Mouse (Mus musculus) layer of hippocampus, adult 2 months (tissue): ENCODE data around the gene Btbd11. TPM values are rescaled to one million over a fixed set of nuclear protein-coding genes. Genes with fewer than 3 reads are reported as not detected.

Experiments
- DNase-seq, 2 experiments: peaks; one replicate each; pipeline ENCODE4 v3.0.0; 2022; ENCODE audit warnings: low spot score in 2 of 2
- H3K27ac ChIP-seq: fragments of 200-600 bp; 2 replicates; pipeline ENCODE4 v1.8.1; 2022
- H3K4me3 ChIP-seq: fragments of 200-600 bp; 2 replicates; pipeline ENCODE4 v1.8.1; 2022; ENCODE audit warnings: mild to moderate bottlenecking
- CTCF ChIP-seq: fragments of 200-600 bp; conservative IDR thresholded peaks from 2 replicates; pipeline ENCODE4 v1.8.1; 2022; ENCODE audit warnings: antibody characterized with exemption, mild to moderate bottlenecking, moderate library complexity
- total RNA-seq, 2 experiments: library from RNA; stranded (reverse); gene quantifications; 2 replicates each; pipeline ENCODE4 v1.2.3; 2021

Gene Btbd11
- total RNA-seq, 2 experiments from 2014 or later, result 19.6 to 20.1 TPM

GRCm38 (mm10) chr10:85572571-85572970, 186.0 kb downstream of the Btbd11 start:
- H3K4me3 ChIP-seq, result no peak overlapping the region
- TF ChIP-seq CTCF, result no peak
- H3K27ac ChIP-seq, result no peak overlapping the region

GRCm38 (mm10) chr10:85577891-85578420, 191.3 kb downstream of the Btbd11 start:
- DNase-seq, result no peak
- no peak for TF ChIP-seq CTCF
- H3K4me3 ChIP-seq, result no peak overlapping the region
- H3K27ac ChIP-seq, result no peak overlapping the region

More at GRCm38 (mm10) chr10:85572571-85572970, 186.0 kb downstream of the Btbd11 start:
- no peak for DNase-seq

- no peak for DNase-seq
- TF ChIP-seq CTCF, result no peak
- Histone ChIP-seq H3K4me3 (no peak overlapping the region), H3K27ac (no peak overlapping the region)
Measured at GRCm38 (mm10) chr10:85578571-85579465, 192.2 kb downstream of the Btbd11 start.

- no peak for DNase-seq
- Histone ChIP-seq H3K4me3 (no peak overlapping the region), H3K27ac (no peak overlapping the region)
- no peak for TF ChIP-seq CTCF
Measured at GRCm38 (mm10) chr10:85587758-85588157, 201.1 kb downstream of the Btbd11 start.

- TF ChIP-seq CTCF, result no peak
- no peak for DNase-seq
- no peak overlapping the region for H3K27ac ChIP-seq
- no peak overlapping the region for H3K4me3 ChIP-seq
Measured at GRCm38 (mm10) chr10:85590043-85590442, 203.4 kb downstream of the Btbd11 start.

GRCm38 (mm10) chr10:85591296-85591695, 204.7 kb downstream of the Btbd11 start:
- Histone ChIP-seq H3K4me3 (no peak overlapping the region), H3K27ac (no peak overlapping the region)
- no peak for TF ChIP-seq CTCF
- no peak for DNase-seq

- Histone ChIP-seq H3K4me3 (no peak overlapping the region), H3K27ac (no peak overlapping the region)
- no peak for TF ChIP-seq CTCF
- no peak for DNase-seq
Measured at GRCm38 (mm10) chr10:85591986-85592385, 205.4 kb downstream of the Btbd11 start.

- no peak overlapping the region for H3K4me3 ChIP-seq
- TF ChIP-seq CTCF, result no peak
- DNase-seq, result no peak
- no peak overlapping the region for H3K27ac ChIP-seq
Measured at GRCm38 (mm10) chr10:85596301-85596700, 209.7 kb downstream of the Btbd11 start.

GRCm38 (mm10) chr10:85598093-85598599, 211.5 kb downstream of the Btbd11 start:
- Histone ChIP-seq H3K4me3 (peak overlapping the region; percentile 49), H3K27ac (0 out of 2 replicates have a peak overlapping the region, but pooled peaks have one; percentile 25)
- TF ChIP-seq CTCF, result no peak
- peak; percentile 21 to 27 for DNase-seq

GRCm38 (mm10) chr10:85598603-85599542, 212.3 kb downstream of the Btbd11 start:
- Histone ChIP-seq H3K27ac (0 out of 2 replicates have a peak overlapping the region, but pooled peaks have one; percentile 25), H3K4me3 (peak overlapping the region; percentile 49)
- TF ChIP-seq CTCF, result peak; percentile 30
- no peak for DNase-seq

GRCm38 (mm10) chr10:85602546-85602945, 215.9 kb downstream of the Btbd11 start:
- no peak for TF ChIP-seq CTCF
- H3K4me3 ChIP-seq, result no peak overlapping the region
- H3K27ac ChIP-seq, result no peak overlapping the region
- DNase-seq, result no peak

- no peak for TF ChIP-seq CTCF
- Histone ChIP-seq H3K4me3 (no peak overlapping the region), H3K27ac (no peak overlapping the region)
- DNase-seq, result no peak
Measured at GRCm38 (mm10) chr10:85604556-85604955, 217.9 kb downstream of the Btbd11 start.
